Mouse (Mus musculus) thymus, postnatal 25 days (tissue): ENCODE data around the gene Rpl18.

Experiments
- DNase-seq: peaks from one replicate; pipeline ENCODE4 v3.0.0; 2022

The Rpl18 gene

GRCm38 (mm10) chr7:45701072-45701471, 14.2 kb upstream of the Rpl18 start:
- no peak for DNase-seq

GRCm38 (mm10) chr7:45701607-45702006, 13.7 kb upstream of the Rpl18 start:
- DNase-seq: no peak

GRCm38 (mm10) chr7:45702316-45702715, 12.9 kb upstream of the Rpl18 start:
- DNase-seq: no peak

- DNase-seq: no peak
Measured at GRCm38 (mm10) chr7:45702809-45703520, 12.3 kb upstream of the Rpl18 start.

- DNase-seq: no peak
Measured at GRCm38 (mm10) chr7:45703521-45704033, 11.7 kb upstream of the Rpl18 start.

- DNase-seq: peak; percentile 61
Measured at GRCm38 (mm10) chr7:45704046-45704559, 11.2 kb upstream of the Rpl18 start.

- DNase-seq: peak; percentile 99
Measured at GRCm38 (mm10) chr7:45704730-45705442, 10.4 kb upstream of the Rpl18 start, which contains the start of gene Dbp. Dbp (plus strand) TSS chr7:45705088.

GRCm38 (mm10) chr7:45705443-45705864, 9.8 kb upstream of the Rpl18 start:
- peak; percentile 49 for DNase-seq

- DNase-seq: peak; percentile 53
Measured at GRCm38 (mm10) chr7:45705873-45706281, 9.4 kb upstream of the Rpl18 start.

- DNase-seq: peak; percentile 94
Measured at GRCm38 (mm10) chr7:45706721-45707241, 8.5 kb upstream of the Rpl18 start.

- peak; percentile 90 for DNase-seq
Measured at GRCm38 (mm10) chr7:45707375-45707967, 7.8 kb upstream of the Rpl18 start.

- DNase-seq: no peak
Measured at GRCm38 (mm10) chr7:45708221-45708761, 7.0 kb upstream of the Rpl18 start.

- DNase-seq: no peak
Measured at GRCm38 (mm10) chr7:45709036-45709435, 6.2 kb upstream of the Rpl18 start.

- DNase-seq: no peak
Measured at GRCm38 (mm10) chr7:45709677-45710355, 5.4 kb upstream of the Rpl18 start.

- no peak for DNase-seq
Measured at GRCm38 (mm10) chr7:45710477-45711191, 4.6 kb upstream of the Rpl18 start.

- DNase-seq: no peak
Measured at GRCm38 (mm10) chr7:45711316-45712021, 3.8 kb upstream of the Rpl18 start.

GRCm38 (mm10) chr7:45712022-45712757, 3.1 kb upstream of the Rpl18 start:
- DNase-seq: no peak

GRCm38 (mm10) chr7:45713396-45713795, 1.9 kb upstream of the Rpl18 start:
- no peak for DNase-seq

- DNase-seq: no peak
Measured at GRCm38 (mm10) chr7:45713881-45714520, 1.3 kb upstream of the Rpl18 start.
